Mouse (Mus musculus) hindbrain, embryonic 14.5 days (tissue): ENCODE measurements around the gene Cramp1l. TPM values are rescaled to one million over a fixed set of nuclear protein-coding genes. Genes with fewer than 3 reads are reported as not detected.

Experiments used
- ATAC-seq: fragments of 200-750 bp; cut with Nextera tagmentation; 2 replicates; pipeline ENCODE4 v1.8.0; 2017; ENCODE audit warnings: moderate number of reproducible peaks, mild to moderate bottlenecking, moderate TSS enrichment, moderate library complexity; ENCODE audit not compliant: low FRiP score
- DNase-seq: peaks from one replicate; pipeline ENCODE4 v3.0.0-alpha.2; 2015; ENCODE audit warnings: low spot score
- H3K27ac ChIP-seq: fragments of 300-500 bp; sonication (generic); 2 replicates; pipeline ENCODE4 v1.5.1; 2014; ENCODE audit warnings: mild to moderate bottlenecking, moderate library complexity
- H3K27me3 ChIP-seq: fragments of 300-500 bp; sonication (generic); 2 replicates; pipeline ENCODE4 v1.6.1; 2014; ENCODE audit warnings: mild to moderate bottlenecking, low read length, mixed read lengths; ENCODE audit not compliant: control insufficient read depth, insufficient read depth
- H3K36me3 ChIP-seq: fragments of 300-500 bp; sonication (generic); replicated peaks from 2 replicates; pipeline ENCODE4 v1.6.1; 2014; ENCODE audit not compliant: control insufficient read depth, insufficient read depth
- H3K4me1 ChIP-seq: fragments of 300-500 bp; sonication (generic); replicated peaks from 2 replicates; pipeline ENCODE4 v1.6.1; 2014; ENCODE audit warnings: antibody characterized with exemption, low read length, mixed read lengths; ENCODE audit not compliant: control insufficient read depth, insufficient read depth
- H3K4me2 ChIP-seq: fragments of 300-500 bp; sonication (generic); replicated peaks from 2 replicates; pipeline ENCODE4 v1.6.1; 2014; ENCODE audit warnings: mild to moderate bottlenecking, moderate library complexity
- H3K4me3 ChIP-seq: fragments of 300-500 bp; sonication (generic); replicated peaks from 2 replicates; pipeline ENCODE4 v1.5.1; 2014; ENCODE audit warnings: mild to moderate bottlenecking, low read length
- H3K9ac ChIP-seq: fragments of 300-500 bp; sonication (generic); 2 replicates; pipeline ENCODE4 v1.6.1; 2014
- H3K9me3 ChIP-seq: fragments of 300-500 bp; sonication (generic); 2 replicates; pipeline ENCODE4 v1.6.1; 2016; ENCODE audit warnings: low read length; ENCODE audit not compliant: control insufficient read depth
- WGBS: fragments of 180-500 bp; shearing (Covaris S2); extraction: QIAGEN DNeasy Blood & Tissue Kit; methylation state at CpG from one replicate; pipeline ENCODE4 v1.1.7; 2014; 5-methylcytosine and 5-hydroxymethylcytosine counted together
- polyA plus RNA-seq: library from polyadenylated mRNA; unstranded; fragments of >200 nt; fragmentation: Nextera tagmentation; extraction: Ambion mirVana; gene quantifications from 2 replicates; pipeline ENCODE4 v1.2.1, GENCODE M21; 2014

The Cramp1l gene
- polyA plus RNA-seq, 1 experiment from 2014 or later, result 8.0 TPM

DNA sequence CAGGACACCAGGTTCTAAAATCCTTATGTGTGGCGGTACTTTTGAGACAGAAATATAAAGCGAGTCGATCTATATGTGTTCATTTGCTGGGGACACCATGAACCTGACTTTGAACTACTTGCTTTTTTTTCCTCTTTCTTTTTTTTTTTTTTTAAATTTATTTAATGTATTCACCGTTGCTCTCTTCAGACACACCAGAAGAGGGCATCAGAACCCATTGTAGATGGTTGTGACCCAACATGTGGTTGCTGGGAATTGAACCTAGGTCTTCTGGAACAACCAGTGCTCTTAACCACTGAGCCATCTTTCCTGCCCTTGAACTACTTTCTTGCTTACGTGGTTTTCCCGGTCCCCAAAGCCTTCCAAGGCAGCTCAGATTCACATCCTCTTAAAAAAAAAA, 78.3 kb downstream of the Cramp1l start:
- peak overlapping the region; percentile 93 for H3K4me3 ChIP-seq

DNA sequence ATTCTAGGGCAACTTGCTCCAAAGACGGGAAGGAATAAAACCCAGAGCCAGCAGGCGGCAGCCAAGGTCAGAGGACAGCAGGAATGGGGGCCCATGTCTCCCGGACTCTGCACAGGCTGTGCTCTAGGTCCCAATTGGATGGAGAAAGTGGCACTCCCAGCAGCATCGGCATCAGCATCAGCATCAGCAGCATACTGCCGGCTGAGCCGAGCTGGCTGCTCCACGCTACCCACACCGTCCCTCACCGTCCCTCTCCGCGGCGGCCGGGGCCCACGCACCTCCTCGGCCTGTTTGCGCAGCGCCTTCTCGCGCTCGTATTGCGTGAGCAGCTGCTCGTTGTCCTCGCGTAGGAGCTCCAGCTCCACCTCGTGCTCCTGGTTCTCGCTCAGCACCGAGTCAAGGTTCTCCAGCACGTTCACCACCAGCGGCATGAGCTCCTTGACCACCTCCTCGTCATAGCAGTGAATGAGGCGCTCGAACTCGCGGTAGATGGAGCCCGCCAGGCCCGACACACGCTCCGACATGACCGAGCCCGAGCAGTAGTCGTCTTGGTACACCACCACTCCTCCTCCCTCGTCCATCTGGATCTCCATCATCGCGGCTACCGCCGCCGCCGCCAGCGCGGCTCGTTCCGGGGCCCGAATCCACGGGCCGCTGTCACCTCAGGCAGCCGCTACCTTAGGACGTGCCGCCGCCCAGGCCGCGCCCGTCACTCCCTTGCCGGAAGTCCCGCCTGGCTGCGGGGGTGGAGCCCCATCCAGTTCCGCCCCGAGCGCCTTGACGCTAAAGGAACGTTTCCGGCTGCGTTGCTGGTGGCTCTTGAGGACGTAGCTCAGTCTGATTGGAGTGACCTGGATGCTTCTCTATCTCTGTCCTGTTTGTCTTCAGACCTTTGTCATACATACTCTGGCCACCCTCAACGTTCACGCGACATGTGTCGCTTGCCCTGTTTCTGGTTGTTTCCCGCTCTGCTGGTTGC, 79.0 kb downstream of the Cramp1l start, which contains the start of gene Mapk8ip3:
TSS of gene Mapk8ip3 (minus strand) at position 719 of the 979 bp plus-strand sequence.
- Histone ChIP-seq H3K27me3 (no peaks in the 10 kb centered on the region), H3K4me3 (peak within 1 kb of the TSS; percentile 93), H3K36me3 (peaks cover 7% of the 10 kb centered on the region; the same call in 1 of the 2 replicates), H3K4me1 (peaks cover 16% of the 10 kb centered on the region), H3K9ac (peak within 1 kb of the TSS; percentile 92), H3K9me3 (no peaks in the 10 kb centered on the region), H3K4me2 (peak within 1 kb of the TSS; percentile 90), H3K27ac (peak within 1 kb of the TSS; percentile 95)
- DNase-seq, result peak; percentile 92
- ATAC-seq, result peak; percentile 98
- WGBS, result under 1% methylated on average over 78 of the region's 78 CpGs

More for the DNA sequence above, 78.3 kb downstream of the Cramp1l start:
- Histone ChIP-seq H3K4me2 (peak overlapping the region; percentile 90), H3K9me3 (no peaks in the 10 kb centered on the region), H3K36me3 (no peaks in the 10 kb centered on the region), H3K27me3 (no peaks in the 10 kb centered on the region), H3K9ac (peak overlapping the region; percentile 92), H3K4me1 (peaks cover 16% of the 10 kb centered on the region), H3K27ac (peak overlapping the region; percentile 95)
- ATAC-seq (no peak), DNase-seq (no peak)
- 51% methylated on average over 6 of the region's 6 CpGs for WGBS

DNA sequence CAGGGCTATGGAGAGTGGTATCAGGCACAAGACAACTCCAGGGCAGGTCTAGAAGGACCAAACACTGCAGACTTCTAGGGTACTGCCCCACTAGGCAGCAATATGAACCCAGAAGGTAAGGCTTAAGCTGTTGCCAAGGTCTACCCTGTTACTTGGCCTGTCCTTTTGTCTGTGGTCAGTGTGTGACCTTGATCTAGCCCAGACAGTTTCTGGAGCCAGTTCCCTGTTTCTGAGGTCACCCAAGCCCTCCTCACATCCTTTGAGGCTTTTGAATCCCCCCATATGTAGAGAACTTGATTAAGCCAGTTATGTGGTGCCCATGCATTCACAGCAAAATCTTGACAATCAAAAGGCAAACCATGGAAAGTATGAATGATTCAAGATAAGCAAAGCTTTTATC, 79.9 kb downstream of the Cramp1l start:
- ATAC-seq, result no peak
- peak overlapping the region; percentile 92 for H3K9ac ChIP-seq
- H3K4me2 ChIP-seq, result peak overlapping the region; percentile 90
- no peak overlapping the region for H3K27ac ChIP-seq
- H3K36me3 ChIP-seq, result peaks cover 13% of the 10 kb centered on the region
- H3K9me3 ChIP-seq, result no peaks in the 10 kb centered on the region
- no peaks in the 10 kb centered on the region for H3K27me3 ChIP-seq
- H3K4me3 ChIP-seq, result peak overlapping the region; percentile 93
- DNase-seq, result no peak
- H3K4me1 ChIP-seq, result peaks cover 16% of the 10 kb centered on the region

DNA sequence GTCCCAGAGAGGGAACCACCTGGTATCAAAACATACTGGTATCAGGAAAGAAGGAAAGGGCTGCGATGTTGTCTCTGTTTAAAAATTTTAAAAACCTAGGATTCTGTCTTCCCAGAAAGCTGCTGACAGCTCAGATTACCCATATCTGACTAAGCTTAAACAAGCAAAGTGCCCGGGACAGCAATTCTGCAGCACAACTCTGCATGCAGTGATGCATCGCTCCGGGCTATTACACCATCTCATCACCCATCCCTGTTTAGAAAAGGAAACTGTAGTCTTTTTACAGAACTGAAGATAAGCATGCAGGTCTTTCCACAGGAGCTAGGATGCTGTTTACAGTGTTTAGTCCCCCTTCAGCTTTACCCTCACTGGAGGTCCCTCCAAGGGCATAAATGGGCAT, 80.7 kb downstream of the Cramp1l start:
- no peak for ATAC-seq
- peaks cover 13% of the 10 kb centered on the region for H3K36me3 ChIP-seq
- no peak for DNase-seq
- no peaks in the 10 kb centered on the region for H3K27me3 ChIP-seq
- H3K4me1 ChIP-seq, result peaks cover 16% of the 10 kb centered on the region
- no peak overlapping the region for H3K27ac ChIP-seq
- H3K9me3 ChIP-seq, result no peaks in the 10 kb centered on the region
- H3K4me2 ChIP-seq, result peak overlapping the region; percentile 90
- 89% methylated on average over 4 of the region's 4 CpGs for WGBS
- H3K4me3 ChIP-seq, result peak overlapping the region; percentile 93
- H3K9ac ChIP-seq, result peak overlapping the region; percentile 92

DNA sequence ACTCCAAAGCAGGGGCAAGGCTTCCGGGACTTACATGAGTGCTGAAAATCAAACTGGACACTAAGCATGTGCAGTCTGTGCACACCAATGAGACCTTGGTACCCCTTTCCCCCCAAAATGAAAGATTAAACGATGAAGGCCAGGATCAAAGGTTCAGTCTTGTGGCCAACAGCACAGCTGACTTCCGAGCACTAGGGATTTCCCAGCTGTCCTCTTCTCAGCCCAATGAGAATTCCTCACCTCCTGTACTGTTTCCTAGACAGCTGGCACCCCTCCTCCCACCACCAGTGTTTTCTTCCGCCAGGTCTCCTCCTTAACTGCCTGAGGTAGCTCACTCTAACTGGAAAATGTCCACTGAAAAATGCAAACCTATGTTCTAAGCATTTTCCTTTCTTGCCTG, 82.4 kb downstream of the Cramp1l start:
- no peak overlapping the region for H3K4me3 ChIP-seq
- 76% methylated on average over 4 of the region's 4 CpGs for WGBS

DNA sequence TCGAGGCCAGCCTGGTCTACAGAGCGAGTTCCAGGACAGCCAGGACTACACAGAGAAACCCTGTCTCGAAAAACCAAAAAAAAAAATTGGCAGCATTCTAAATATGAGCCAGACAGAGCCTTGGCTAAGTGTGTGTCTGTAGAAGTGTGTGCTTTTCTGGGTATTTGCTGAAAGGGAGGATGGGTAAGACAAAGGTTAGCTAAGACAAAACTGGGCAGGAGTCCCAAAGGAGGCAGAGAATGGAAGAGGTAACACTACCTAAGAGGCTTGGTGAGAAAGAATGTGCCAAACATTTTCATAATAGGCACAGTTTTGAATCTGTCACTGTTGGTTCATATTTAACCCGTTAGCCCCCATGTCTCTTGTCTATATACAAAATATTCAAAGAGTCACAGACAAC, 83.2 kb downstream of the Cramp1l start:
- no peak overlapping the region for H3K27ac ChIP-seq
- H3K4me1 ChIP-seq, result peaks cover 16% of the 10 kb centered on the region
- H3K27me3 ChIP-seq, result no peaks in the 10 kb centered on the region
- H3K4me2 ChIP-seq, result no peak overlapping the region
- H3K9me3 ChIP-seq, result no peaks in the 10 kb centered on the region
- WGBS, result 97% methylated on average over 4 of the region's 4 CpGs
- H3K36me3 ChIP-seq, result peaks cover 28% of the 10 kb centered on the region
- no peak overlapping the region for H3K9ac ChIP-seq
- DNase-seq, result no peak
- no peak overlapping the region for H3K4me3 ChIP-seq
- no peak for ATAC-seq

More for the DNA sequence above, 82.4 kb downstream of the Cramp1l start:
- Histone ChIP-seq H3K36me3 (peaks cover 23% of the 10 kb centered on the region), H3K4me2 (no peak overlapping the region), H3K9ac (no peak overlapping the region), H3K27me3 (no peaks in the 10 kb centered on the region), H3K9me3 (no peaks in the 10 kb centered on the region), H3K4me1 (peaks cover 16% of the 10 kb centered on the region), H3K27ac (no peak overlapping the region)
- no peak for ATAC-seq
- DNase-seq, result no peak

DNA sequence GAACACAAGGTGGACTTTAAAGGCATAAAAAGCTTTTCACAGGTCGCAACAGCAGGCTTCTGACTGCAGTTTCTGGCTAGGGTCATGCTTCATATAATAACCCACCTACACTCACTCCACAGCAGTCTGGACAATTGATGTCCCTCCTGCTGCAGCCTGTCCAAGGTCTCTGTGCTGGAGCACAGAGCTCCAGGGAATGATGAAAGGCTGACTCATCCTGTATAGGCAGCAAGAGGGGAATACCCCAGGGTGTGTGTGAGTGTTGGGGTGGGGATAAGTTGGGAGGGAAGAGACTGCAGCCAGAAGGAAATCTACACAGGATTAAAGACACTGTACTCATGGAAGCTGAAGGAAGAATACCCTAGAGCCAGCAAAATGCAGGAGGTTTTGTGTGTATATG, 86.1 kb downstream of the Cramp1l start:
- Histone ChIP-seq H3K9ac (no peak overlapping the region), H3K27ac (no peak overlapping the region), H3K9me3 (no peaks in the 10 kb centered on the region), H3K4me1 (no peaks in the 10 kb centered on the region), H3K4me2 (no peak overlapping the region), H3K36me3 (peaks cover 57% of the 10 kb centered on the region), H3K27me3 (no peaks in the 10 kb centered on the region), H3K4me3 (no peak overlapping the region)
- DNase-seq (no peak), ATAC-seq (no peak)
- WGBS, result 84% methylated on average over 1 of the region's 1 CpGs

DNA sequence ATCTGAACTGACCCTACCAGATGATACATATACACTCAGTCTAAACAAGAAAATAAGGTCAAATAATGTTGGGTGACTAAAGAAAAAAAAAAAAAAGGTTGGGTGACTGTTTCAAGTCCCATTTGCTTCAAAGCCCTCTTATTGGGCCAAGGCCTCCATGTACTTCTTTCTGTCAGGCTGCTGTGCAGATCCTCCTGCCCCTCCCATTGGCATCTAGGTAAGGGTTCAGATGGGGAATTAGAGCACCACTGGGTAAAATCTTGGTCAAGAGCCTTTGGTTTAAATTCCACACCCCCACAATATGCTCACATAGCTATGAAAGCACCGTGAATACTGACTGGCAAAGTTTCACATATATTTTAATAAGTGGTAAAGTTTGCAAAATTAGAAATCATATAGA, 92.3 kb downstream of the Cramp1l start:
- DNase-seq (no peak), ATAC-seq (no peak)
- Histone ChIP-seq H3K27ac (no peak overlapping the region), H3K4me3 (no peak overlapping the region), H3K36me3 (peaks cover 96% of the 10 kb centered on the region), H3K9me3 (no peaks in the 10 kb centered on the region), H3K4me1 (no peaks in the 10 kb centered on the region), H3K4me2 (no peak overlapping the region), H3K9ac (no peak overlapping the region), H3K27me3 (no peaks in the 10 kb centered on the region)
- WGBS, result 100% methylated on average over 1 of the region's 1 CpGs

DNA sequence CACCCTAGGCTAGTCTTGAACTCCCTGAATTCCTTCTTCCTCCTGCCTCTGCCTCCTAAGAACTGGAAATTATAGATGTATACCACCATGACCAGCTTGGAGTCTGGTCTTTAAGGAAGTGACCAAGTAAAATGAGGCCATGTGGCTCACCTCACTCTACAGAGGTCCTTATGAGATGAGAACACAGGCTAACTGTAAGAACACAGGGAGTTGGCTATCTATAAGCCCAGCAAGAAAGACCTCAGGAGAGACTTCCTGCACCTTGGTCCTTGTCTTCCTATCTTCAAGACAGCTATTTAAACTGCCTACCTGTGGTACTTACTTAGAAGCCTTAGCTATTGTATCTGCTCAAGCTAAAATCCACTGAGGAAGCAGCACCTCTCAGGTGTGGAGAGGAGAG, 101.6 kb downstream of the Cramp1l start:
- Histone ChIP-seq H3K9ac (no peak overlapping the region), H3K4me3 (no peak overlapping the region), H3K4me2 (no peak overlapping the region), H3K27ac (no peak overlapping the region), H3K36me3 (peaks cover 100% of the 10 kb centered on the region), H3K9me3 (no peaks in the 10 kb centered on the region), H3K27me3 (no peaks in the 10 kb centered on the region), H3K4me1 (no peaks in the 10 kb centered on the region)
- no peak for DNase-seq
- no peak for ATAC-seq
